Mouse (Mus musculus) kidney, adult 2 months (tissue): ENCODE data around the gene Il12a. TPM values are rescaled to one million over a fixed set of nuclear protein-coding genes. Genes with fewer than 3 reads are reported as not detected.

ENCODE experiments used
- DNase-seq: peaks from one replicate; pipeline ENCODE4 v3.0.0; 2021
- H3K27ac ChIP-seq: fragments of 200-500 bp; 2 replicates; pipeline ENCODE4 v1.5.1; 2012; ENCODE audit warnings: low read depth, low read length, control low read depth, inconsistent platforms; ENCODE audit not compliant: insufficient read depth
- H3K27me3 ChIP-seq: fragments of 200-500 bp; replicated peaks from 2 replicates; pipeline ENCODE4 v1.6.1; 2012; ENCODE audit warnings: mild to moderate bottlenecking, moderate library complexity, low read length, inconsistent platforms; ENCODE audit not compliant: control insufficient read depth, insufficient read depth
- H3K36me3 ChIP-seq: fragments of 200-500 bp; 2 replicates; pipeline ENCODE4 v1.6.1; 2012; ENCODE audit warnings: mild to moderate bottlenecking, moderate library complexity, low read length, inconsistent platforms; ENCODE audit not compliant: control insufficient read depth, insufficient read depth
- H3K4me1 ChIP-seq: fragments of 200-500 bp; 2 replicates; pipeline ENCODE4 v1.6.1; 2011; ENCODE audit warnings: low read length; ENCODE audit not compliant: control insufficient read depth, insufficient read depth
- H3K4me3 ChIP-seq: fragments of 200-500 bp; 2 replicates; pipeline ENCODE4 v1.5.1; 2011; ENCODE audit warnings: mild to moderate bottlenecking, low read depth, low read length, control low read depth; ENCODE audit not compliant: insufficient read depth
- CTCF ChIP-seq: fragments of 200-500 bp; conservative IDR thresholded peaks from 2 replicates; pipeline ENCODE4 v1.5.1; 2011; ENCODE audit warnings: low read depth, mild to moderate bottlenecking, control low read depth, low read length, moderate library complexity, mixed read lengths; ENCODE audit not compliant: insufficient read depth, insufficient read length
- POLR2A ChIP-seq: fragments of 200-500 bp; IDR thresholded peaks from one replicate; pipeline ENCODE4 v1.6.1; 2011; ENCODE audit warnings: low read depth, low read length, control low read depth
- WGBS: fragments of 180-500 bp; shearing (Covaris S2); methylation state at CpG from one replicate; pipeline ENCODE4 v1.1.7; 2018; 5-methylcytosine and 5-hydroxymethylcytosine counted together
- polyA plus RNA-seq: library from polyadenylated mRNA; depleted of rRNA; stranded (reverse); fragments of >200 nt; gene quantifications from 2 replicates; pipeline ENCODE4 v1.2.3, GENCODE M21; 2012

Il12a gene
- polyA plus RNA-seq, 1 experiment: 0.39 TPM

- no peak overlapping the region for H3K4me3 ChIP-seq
- no peak for DNase-seq
- WGBS: 89% methylated on average over 12 of the region's 12 CpGs
- H3K4me1 ChIP-seq: no peaks in the 10 kb centered on the region
- no peaks in the 10 kb centered on the region for H3K36me3 ChIP-seq
- TF ChIP-seq POLR2A (no peak), CTCF (no peak)
- no peak overlapping the region for H3K27ac ChIP-seq
- H3K27me3 ChIP-seq: no peaks in the 10 kb centered on the region
Observed at GRCm38 (mm10) chr3:68675216-68675835, 15.1 kb upstream of the Il12a start.

- Histone ChIP-seq H3K27ac (no peak overlapping the region), H3K4me3 (no peak overlapping the region), H3K27me3 (no peaks in the 10 kb centered on the region), H3K36me3 (no peaks in the 10 kb centered on the region), H3K4me1 (no peaks in the 10 kb centered on the region)
- 82% methylated on average over 10 of the region's 10 CpGs for WGBS
- no peak for DNase-seq
- TF ChIP-seq POLR2A: no peak
- TF ChIP-seq CTCF: no peak
Observed at GRCm38 (mm10) chr3:68675980-68676678, 14.3 kb upstream of the Il12a start.

GRCm38 (mm10) chr3:68676831-68677303, 13.6 kb upstream of the Il12a start:
- Histone ChIP-seq H3K4me1 (no peaks in the 10 kb centered on the region), H3K36me3 (no peaks in the 10 kb centered on the region), H3K4me3 (peak overlapping the region; percentile 6; the same call in 1 of the 2 replicates), H3K27me3 (no peaks in the 10 kb centered on the region), H3K27ac (no peak overlapping the region)
- TF ChIP-seq POLR2A (no peak), CTCF (no peak)
- DNase-seq: no peak
- 32% methylated on average over 17 of the region's 17 CpGs for WGBS

GRCm38 (mm10) chr3:68678805-68679585, 11.4 kb upstream of the Il12a start:
- no peak for TF ChIP-seq CTCF
- no peak for TF ChIP-seq POLR2A

GRCm38 (mm10) chr3:68683579-68683978, 6.9 kb upstream of the Il12a start:
- no peak for DNase-seq
- no peak overlapping the region for H3K27ac ChIP-seq
- 49% methylated on average over 2 of the region's 2 CpGs for WGBS
- no peaks in the 10 kb centered on the region for H3K27me3 ChIP-seq
- no peaks in the 10 kb centered on the region for H3K36me3 ChIP-seq
- no peaks in the 10 kb centered on the region for H3K4me1 ChIP-seq
- H3K4me3 ChIP-seq: no peak overlapping the region
- TF ChIP-seq CTCF (no peak), POLR2A (no peak)

More at GRCm38 (mm10) chr3:68678805-68679585, 11.4 kb upstream of the Il12a start:
- no peak for DNase-seq
- Histone ChIP-seq H3K27ac (no peak overlapping the region), H3K4me3 (no peak overlapping the region), H3K36me3 (no peaks in the 10 kb centered on the region), H3K4me1 (no peaks in the 10 kb centered on the region), H3K27me3 (no peaks in the 10 kb centered on the region)
- 90% methylated on average over 9 of the region's 9 CpGs for WGBS

- no peak overlapping the region for H3K27ac ChIP-seq
- H3K4me1 ChIP-seq: no peaks in the 10 kb centered on the region
- DNase-seq: no peak
- WGBS: 93% methylated on average over 1 of the region's 1 CpGs
- no peak overlapping the region for H3K4me3 ChIP-seq
- no peaks in the 10 kb centered on the region for H3K27me3 ChIP-seq
- no peak for TF ChIP-seq CTCF
- TF ChIP-seq POLR2A: no peak
- no peaks in the 10 kb centered on the region for H3K36me3 ChIP-seq
Observed at GRCm38 (mm10) chr3:68684207-68684606, 6.2 kb upstream of the Il12a start.
